Mouse (Mus musculus) hindbrain, embryonic 16.5 days (tissue): ENCODE measurements at regions not wholly inside any gene's neighbourhood (a gene's known extent, or its start where the extent isn't known, plus 50 kb on each side); places are given as distances from the start of the nearest gene placed in this dataset.
A peak's percentile ranks its signal among the peaks of the same experiment; 100 is the strongest.

ENCODE experiments used
- ATAC-seq: fragments of 200-750 bp; cut with Nextera tagmentation; 2 replicates; pipeline ENCODE4 v1.8.0; 2017; ENCODE audit warnings: moderate TSS enrichment, moderate library complexity
- H3K27ac ChIP-seq: fragments of 300-500 bp; sonication (generic); 2 replicates; pipeline ENCODE4 v1.5.1; 2014; ENCODE audit warnings: low read depth, mild to moderate bottlenecking, control low read depth, low read length, moderate library complexity
- H3K27me3 ChIP-seq: fragments of 300-500 bp; sonication (generic); replicated peaks from 2 replicates; pipeline ENCODE4 v1.6.1; 2014; ENCODE audit warnings: low read length; ENCODE audit not compliant: control insufficient read depth, insufficient read depth
- H3K36me3 ChIP-seq: fragments of 300-500 bp; sonication (generic); 2 replicates; pipeline ENCODE4 v1.6.1; 2014; ENCODE audit warnings: mild to moderate bottlenecking, low read length, moderate library complexity, mixed read lengths; ENCODE audit not compliant: control insufficient read depth, insufficient read depth
- H3K4me1 ChIP-seq: fragments of 300-500 bp; sonication (generic); 2 replicates; pipeline ENCODE4 v1.6.1; 2014; ENCODE audit warnings: low read depth, low read length; ENCODE audit not compliant: control insufficient read depth, insufficient read depth
- H3K4me2 ChIP-seq: fragments of 300-500 bp; sonication (generic); 2 replicates; pipeline ENCODE4 v1.6.1; 2014; ENCODE audit warnings: mild to moderate bottlenecking, low read length, control low read depth, moderate library complexity
- H3K4me3 ChIP-seq: fragments of 300-500 bp; sonication (generic); 2 replicates; pipeline ENCODE4 v1.5.1; 2014; ENCODE audit warnings: mild to moderate bottlenecking, low read length, control low read depth, moderate library complexity
- H3K9ac ChIP-seq: fragments of 300-500 bp; sonication (generic); 2 replicates; pipeline ENCODE4 v1.6.1; 2014; ENCODE audit warnings: low read depth, mild to moderate bottlenecking, control low read depth, low read length, moderate library complexity
- H3K9me3 ChIP-seq: fragments of 300-500 bp; sonication (generic); 2 replicates; pipeline ENCODE4 v1.6.1; 2014; ENCODE audit warnings: mild to moderate bottlenecking, low read length, moderate library complexity; ENCODE audit not compliant: control insufficient read depth
- WGBS: fragments of 180-500 bp; shearing (Covaris S2); extraction: QIAGEN DNeasy Blood & Tissue Kit; methylation state at CpG from one replicate; pipeline ENCODE4 v1.1.7; 2014; 5-methylcytosine and 5-hydroxymethylcytosine counted together

- WGBS, result 65% methylated on average over 4 of the region's 4 CpGs
- H3K27me3 ChIP-seq, result no peaks in the 10 kb centered on the region; the same call in 1 of the 2 replicates
- peak overlapping the region; percentile 40; the same call in 1 of the 2 replicates for H3K27ac ChIP-seq
- peaks cover 6% of the 10 kb centered on the region for H3K4me1 ChIP-seq
- H3K4me2 ChIP-seq, result no peak overlapping the region
- no peaks in the 10 kb centered on the region for H3K36me3 ChIP-seq
- H3K4me3 ChIP-seq, result no peak overlapping the region
- no peak for ATAC-seq
- no peaks in the 10 kb centered on the region for H3K9me3 ChIP-seq
- H3K9ac ChIP-seq, result no peak overlapping the region
Measured at GRCm38 (mm10) chr15:87335324-87335723, 208.8 kb upstream of the Fam19a5 start.

- no peaks in the 10 kb centered on the region for H3K36me3 ChIP-seq
- no peak overlapping the region for H3K9ac ChIP-seq
- peak overlapping the region; percentile 40; the same call in 1 of the 2 replicates for H3K27ac ChIP-seq
- H3K4me3 ChIP-seq, result no peak overlapping the region
- no peaks in the 10 kb centered on the region; the same call in 1 of the 2 replicates for H3K27me3 ChIP-seq
- WGBS, result 58% methylated on average over 11 of the region's 11 CpGs
- peaks cover 6% of the 10 kb centered on the region for H3K4me1 ChIP-seq
- no peak for ATAC-seq
- H3K4me2 ChIP-seq, result no peak overlapping the region
- no peaks in the 10 kb centered on the region for H3K9me3 ChIP-seq
Measured at GRCm38 (mm10) chr15:87335737-87336136, 208.4 kb upstream of the Fam19a5 start.

- WGBS, result 46% methylated on average over 3 of the region's 3 CpGs
- Histone ChIP-seq H3K27ac (no peak overlapping the region; the same call in 1 of the 2 replicates), H3K9me3 (no peaks in the 10 kb centered on the region), H3K4me1 (peaks cover 6% of the 10 kb centered on the region), H3K4me2 (no peak overlapping the region), H3K36me3 (no peaks in the 10 kb centered on the region), H3K9ac (no peak overlapping the region), H3K27me3 (no peaks in the 10 kb centered on the region; the same call in 1 of the 2 replicates), H3K4me3 (no peak overlapping the region)
- ATAC-seq, result peak; percentile 86
Measured at GRCm38 (mm10) chr15:87339904-87340303, 204.2 kb upstream of the Fam19a5 start.

GRCm38 (mm10) chr15:87342656-87343055 is 201.4 kb upstream of the Fam19a5 start:
- Histone ChIP-seq H3K4me2 (no peak overlapping the region), H3K4me3 (no peak overlapping the region), H3K27ac (no peak overlapping the region), H3K36me3 (no peaks in the 10 kb centered on the region), H3K9ac (no peak overlapping the region), H3K9me3 (no peaks in the 10 kb centered on the region), H3K4me1 (no peaks in the 10 kb centered on the region), H3K27me3 (no peaks in the 10 kb centered on the region; the same call in 1 of the 2 replicates)
- no peak for ATAC-seq
- 90% methylated on average over 1 of the region's 1 CpGs for WGBS

- Histone ChIP-seq H3K27ac (no peak overlapping the region), H3K4me1 (peaks cover 5% of the 10 kb centered on the region), H3K4me2 (no peak overlapping the region), H3K9ac (no peak overlapping the region), H3K9me3 (no peaks in the 10 kb centered on the region), H3K36me3 (no peaks in the 10 kb centered on the region), H3K4me3 (no peak overlapping the region), H3K27me3 (no peaks in the 10 kb centered on the region)
- WGBS, result 48% methylated on average over 3 of the region's 3 CpGs
- peak; percentile 64 for ATAC-seq
Measured at GRCm38 (mm10) chr15:87345826-87346225, 198.3 kb upstream of the Fam19a5 start.

GRCm38 (mm10) chr15:87349533-87350247 is 194.4 kb upstream of the Fam19a5 start:
- H3K9ac ChIP-seq, result no peak overlapping the region
- WGBS, result 41% methylated on average over 11 of the region's 11 CpGs
- H3K9me3 ChIP-seq, result no peaks in the 10 kb centered on the region
- peak; percentile 87 for ATAC-seq
- H3K36me3 ChIP-seq, result no peaks in the 10 kb centered on the region
- peak overlapping the region; percentile 36 for H3K27ac ChIP-seq
- H3K27me3 ChIP-seq, result no peaks in the 10 kb centered on the region
- H3K4me2 ChIP-seq, result no peak overlapping the region
- H3K4me1 ChIP-seq, result peaks cover 5% of the 10 kb centered on the region
- no peak overlapping the region for H3K4me3 ChIP-seq

GRCm38 (mm10) chr15:87352812-87353211 is 191.3 kb upstream of the Fam19a5 start:
- Histone ChIP-seq H3K4me3 (no peak overlapping the region), H3K9ac (no peak overlapping the region), H3K4me2 (no peak overlapping the region), H3K27ac (no peak overlapping the region), H3K4me1 (peaks cover 5% of the 10 kb centered on the region), H3K27me3 (no peaks in the 10 kb centered on the region), H3K36me3 (no peaks in the 10 kb centered on the region), H3K9me3 (no peaks in the 10 kb centered on the region)
- WGBS, result 55% methylated on average over 8 of the region's 8 CpGs
- ATAC-seq, result no peak

GRCm38 (mm10) chr15:87353886-87354285 is 190.2 kb upstream of the Fam19a5 start:
- Histone ChIP-seq H3K27me3 (no peaks in the 10 kb centered on the region), H3K4me1 (peaks cover 5% of the 10 kb centered on the region), H3K27ac (no peak overlapping the region), H3K9me3 (no peaks in the 10 kb centered on the region), H3K9ac (no peak overlapping the region), H3K4me3 (no peak overlapping the region), H3K4me2 (no peak overlapping the region), H3K36me3 (no peaks in the 10 kb centered on the region)
- 93% methylated on average over 11 of the region's 11 CpGs for WGBS
- ATAC-seq, result no peak

- ATAC-seq, result no peak
- WGBS, result 58% methylated on average over 3 of the region's 3 CpGs
- no peak overlapping the region for H3K9ac ChIP-seq
- H3K4me3 ChIP-seq, result no peak overlapping the region
- H3K4me2 ChIP-seq, result no peak overlapping the region
- no peaks in the 10 kb centered on the region for H3K36me3 ChIP-seq
- no peaks in the 10 kb centered on the region for H3K9me3 ChIP-seq
- no peaks in the 10 kb centered on the region for H3K4me1 ChIP-seq
- no peaks in the 10 kb centered on the region for H3K27me3 ChIP-seq
- H3K27ac ChIP-seq, result no peak overlapping the region
Measured at GRCm38 (mm10) chr15:87360457-87360856, 183.6 kb upstream of the Fam19a5 start.
